24 mouse cellular contexts compared by ENCODE assay signal in the genomic region with DNA sequence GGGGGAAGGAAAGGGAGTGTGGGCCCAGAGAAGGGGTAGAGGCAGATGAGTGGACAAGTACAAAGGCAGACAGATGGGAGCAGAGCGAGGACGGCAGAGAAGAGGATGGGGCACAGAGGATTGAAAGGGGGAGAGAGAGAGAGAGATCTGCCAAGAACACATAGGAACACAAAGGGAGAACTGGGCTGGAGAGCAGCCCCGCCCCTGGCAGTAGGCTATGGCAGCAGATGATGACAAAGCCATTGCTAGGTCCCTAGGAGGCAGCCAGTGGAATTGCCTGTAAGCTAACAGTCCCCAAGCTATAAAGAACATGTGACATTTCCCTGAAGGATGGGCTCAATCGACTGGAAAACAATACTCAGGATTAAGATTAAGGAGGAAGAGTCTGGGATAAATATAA. TPM values are rescaled to one million over a fixed set of nuclear protein-coding genes. Genes with fewer than 3 reads are reported as not detected.
DNase-seq lines count a peak whose midpoint lies in the region; ATAC-seq and TF ChIP-seq lines count a peak whose summit lies in the region.
"Had no signal": no experiment of that assay in that cellular context is flagged by ENCODE, and none has a peak within 500 bp of the region (broad histone marks: within the 10 kb centered on the region; RNA-seq: fewer than 3 reads in every experiment).

No protein-coding gene starts in this region.

- H3K4me3 ChIP-seq in forebrain, embryonic 14.5 days (ENCODE audit: low read depth, low read length) = no peak overlapping the region
- H3K4me3 ChIP-seq in forebrain, embryonic 11.5 days (ENCODE audit: low read depth, low read length) = no peak overlapping the region
- H3K4me3 ChIP-seq in hindbrain, postnatal 0 days (ENCODE audit: low read length) = no peak overlapping the region
- H3K4me3 ChIP-seq: forebrain, embryonic 12.5 days; gastrocnemius, adult 2 months; heart, embryonic 15.5 days; layer of hippocampus, adult 2 months; limb, embryonic 12.5 days; megakaryocyte, embryonic 14.5 days had no signal

- no peaks in the 10 kb centered on the region for H3K27me3 ChIP-seq in forebrain, embryonic 14.5 days (replicated peaks; ENCODE audit: control insufficient read depth, insufficient read depth, low read length)
- no peaks in the 10 kb centered on the region for H3K27me3 ChIP-seq in forebrain, embryonic 11.5 days (ENCODE audit: control insufficient read depth, insufficient read depth, low read length)
- H3K27me3 ChIP-seq in hindbrain, postnatal 0 days (ENCODE audit: insufficient read depth, low read length) = no peaks in the 10 kb centered on the region
- H3K27me3 ChIP-seq: forebrain, embryonic 12.5 days; heart, embryonic 15.5 days had no signal

- H3K27ac ChIP-seq in forebrain, embryonic 14.5 days (ENCODE audit: low read depth, low read length) = no peak overlapping the region
- no peak overlapping the region for H3K27ac ChIP-seq in forebrain, embryonic 11.5 days (ENCODE audit: low read depth, low read length)
- H3K27ac ChIP-seq in hindbrain, postnatal 0 days = no peak overlapping the region
- H3K27ac ChIP-seq: forebrain, embryonic 12.5 days; gastrocnemius, adult 2 months; heart, embryonic 15.5 days; layer of hippocampus, adult 2 months; limb, embryonic 12.5 days had no signal

- no peak overlapping the region for H3K9ac ChIP-seq in forebrain, embryonic 14.5 days (ENCODE audit: low read length)
- H3K9ac ChIP-seq in forebrain, embryonic 11.5 days (ENCODE audit: low read length) = no peak overlapping the region
- H3K9ac ChIP-seq in hindbrain, postnatal 0 days (replicated peaks; ENCODE audit: low read length) = no peak overlapping the region
- H3K9ac ChIP-seq: forebrain, embryonic 12.5 days; heart, embryonic 15.5 days; limb, embryonic 12.5 days had no signal

- no peak for TF ChIP-seq CTCF in hindbrain, postnatal 0 days (IDR thresholded peaks at IDR 0.05; ENCODE audit: low read depth)

- WGBS in forebrain, embryonic 14.5 days = 60% methylated on average over 4 of the region's 4 CpGs
- WGBS in forebrain, embryonic 11.5 days = 74% methylated on average over 4 of the region's 4 CpGs
- 34% methylated on average over 4 of the region's 4 CpGs for WGBS in hindbrain, postnatal 0 days

- DNase-seq in forebrain, embryonic 14.5 days (ENCODE audit: low spot score) = peak; percentile 13
- DNase-seq in forebrain, embryonic 11.5 days (ENCODE audit: low spot score) = no peak
- peak; percentile 18 for DNase-seq in retina, postnatal 1 day
- no peak for DNase-seq in retina, embryonic 14.5 days (ENCODE audit: low spot score)
- DNase-seq in hindbrain, postnatal 0 days (ENCODE audit: low spot score) = no peak
- no peak for DNase-seq in kidney, postnatal 25 days
- DNase-seq in urinary bladder, postnatal 36 days (ENCODE audit: low spot score in 2 of 2) = no peak
- DNase-seq: adrenal gland, postnatal 25 days; cerebellum, adult 11 months; cerebellum, adult 9-11 months; gastrocnemius, adult 2 months; heart, postnatal 36 days; kidney, adult 2 months; kidney, postnatal 10 days; lung, adult 18-20 months; lung, postnatal 14 days had no signal

- no peaks in the 10 kb centered on the region for H3K36me3 ChIP-seq in forebrain, embryonic 14.5 days (ENCODE audit: control insufficient read depth, insufficient read depth, low read length)
- no peaks in the 10 kb centered on the region for H3K36me3 ChIP-seq in forebrain, embryonic 11.5 days (ENCODE audit: control insufficient read depth, insufficient read depth, low read length)
- H3K36me3 ChIP-seq in hindbrain, postnatal 0 days (ENCODE audit: insufficient read depth, low read length) = no peaks in the 10 kb centered on the region
- H3K36me3 ChIP-seq: forebrain, embryonic 12.5 days; heart, embryonic 15.5 days; limb, embryonic 12.5 days had no signal

- no peaks in the 10 kb centered on the region for H3K4me1 ChIP-seq in forebrain, embryonic 14.5 days (ENCODE audit: control insufficient read depth, insufficient read depth, low read length)
- peaks cover 1% of the 10 kb centered on the region; the same call in 1 of the 2 replicates for H3K4me1 ChIP-seq in forebrain, embryonic 11.5 days (replicated peaks; ENCODE audit: control insufficient read depth, insufficient read depth, low read length)
- H3K4me1 ChIP-seq in hindbrain, postnatal 0 days (ENCODE audit: insufficient read depth, low read length) = no peaks in the 10 kb centered on the region
- H3K4me1 ChIP-seq: heart, embryonic 15.5 days; limb, embryonic 12.5 days had no signal

- H3K4me2 ChIP-seq in forebrain, embryonic 14.5 days (ENCODE audit: low read length) = no peak overlapping the region
- H3K4me2 ChIP-seq in forebrain, embryonic 11.5 days (ENCODE audit: low read depth, low read length, severe bottlenecking) = no peak overlapping the region
- H3K4me2 ChIP-seq in hindbrain, postnatal 0 days (ENCODE audit: low read depth, low read length) = no peak overlapping the region
- H3K4me2 ChIP-seq: forebrain, embryonic 12.5 days; heart, embryonic 15.5 days; limb, embryonic 12.5 days; liver, embryonic 11.5 days had no signal

- H3K9me3 ChIP-seq in forebrain, embryonic 14.5 days (replicated peaks; ENCODE audit: control insufficient read depth, low read length) = no peaks in the 10 kb centered on the region
- H3K9me3 ChIP-seq in forebrain, embryonic 11.5 days (ENCODE audit: control insufficient read depth, low read length) = no peaks in the 10 kb centered on the region; the same call in 1 of the 2 replicates
- no peaks in the 10 kb centered on the region for H3K9me3 ChIP-seq in hindbrain, postnatal 0 days (ENCODE audit: low read length)
- H3K9me3 ChIP-seq: forebrain, embryonic 12.5 days; heart, embryonic 15.5 days; limb, embryonic 12.5 days; megakaryocyte, embryonic 14.5 days had no signal

- no peak for ATAC-seq in forebrain, embryonic 14.5 days
- ATAC-seq in forebrain, embryonic 11.5 days (replicated peaks; ENCODE audit: low FRiP score) = no peak
- ATAC-seq in hindbrain, postnatal 0 days = peak; percentile 75
- no peak for ATAC-seq in monocyte, adult 5-6 weeks (replicated peaks; ENCODE audit: insufficient number of reproducible peaks, low FRiP score, low TSS enrichment, poor library complexity, severe bottlenecking)
- ATAC-seq: CD4-positive, CD25-positive, alpha-beta regulatory T cell, adult 4 months had no signal

RNA-seq across cellular contexts. Expression of a gene that starts 11.9 kb away (rescaled TPM):
- 8.5 and 8.6 TPM in 2 replicates for polyA plus RNA-seq in forebrain, embryonic 14.5 days (2014; fragmentation: Nextera tagmentation; extraction: Ambion mirVana)
- 10.8 and 13.8 TPM in 2 replicates for polyA plus RNA-seq in forebrain, embryonic 11.5 days (2014; fragmentation: Nextera tagmentation; extraction: Ambion mirVana)
- 11.7 and 14.5 TPM in 2 replicates for total RNA-seq in hindbrain, postnatal 0 days (2014; rRNA removed)
- 9.5 and 10.5 TPM in 2 replicates for polyA plus RNA-seq in hindbrain, postnatal 0 days (2015; fragmentation: Nextera tagmentation; extraction: Ambion mirVana)
- total RNA-seq in monocyte, adult 5-6 weeks (2017) = 11.8 to 19.1 TPM (median 13.2 TPM) in 3 replicates

Comparison
In these comparisons a context has a peak if more than half of its experiments do, and no peak if none do; other contexts are left out.
1. DNase-seq: peak in forebrain, embryonic 14.5 days (single experiment) and retina, postnatal 1 day (single experiment); none in forebrain, embryonic 11.5 days (single experiment), retina, embryonic 14.5 days (single experiment), hindbrain, postnatal 0 days (single experiment), kidney, postnatal 25 days (0 of 2) and urinary bladder, postnatal 36 days (0 of 2).